Mouse (Mus musculus): Measurements from ENCODE around the gene P2rx1. TPM values are rescaled to one million over a fixed set of nuclear protein-coding genes. Genes with fewer than 3 reads are reported as not detected.

P2rx1 gene
- 1 to 10 TPM in 6 of 26 experiments, under 1 TPM in 17, not detected in 3; 0.29 to 2.1 (median 0.66) TPM for total RNA-seq (2018; cell fraction: chromatin; rRNA removed)
- 1 to 10 TPM in 3 of 26 experiments, under 1 TPM in 23; 0.23 to 1.3 (median 0.75) TPM for total RNA-seq (2018; cell fraction: cytosol; rRNA removed)
- total RNA-seq (2018; cell fraction: nucleus; rRNA removed), result 1 to 10 TPM in 18 of 26 experiments, under 1 TPM in 7, not detected in 1; 0.29 to 1.9 (median 1.2) TPM
- 0.12 to 0.80 TPM (median 0.33 TPM) in 3 replicates for polyA plus RNA-seq (2018)

GRCm38 (mm10) chr11:72998771-72999170 lies at the start of gene P2rx1:
P2rx1 (plus strand) TSS chr11:72999103.
- H3K4me3 ChIP-seq (ENCODE audit: inconsistent target), result no peak within 1 kb of the TSS
- H3K36me3 ChIP-seq (ENCODE audit: inconsistent target), result no peaks in the 10 kb centered on the region
- H3K27ac ChIP-seq, result peak within 1 kb of the TSS; percentile 32
- no peaks in the 10 kb centered on the region for H3K79me2 ChIP-seq (ENCODE audit: inconsistent target)
- 16% methylated on average over 8 of the region's 8 CpGs for WGBS (ENCODE audit: missing documents)

DNA sequence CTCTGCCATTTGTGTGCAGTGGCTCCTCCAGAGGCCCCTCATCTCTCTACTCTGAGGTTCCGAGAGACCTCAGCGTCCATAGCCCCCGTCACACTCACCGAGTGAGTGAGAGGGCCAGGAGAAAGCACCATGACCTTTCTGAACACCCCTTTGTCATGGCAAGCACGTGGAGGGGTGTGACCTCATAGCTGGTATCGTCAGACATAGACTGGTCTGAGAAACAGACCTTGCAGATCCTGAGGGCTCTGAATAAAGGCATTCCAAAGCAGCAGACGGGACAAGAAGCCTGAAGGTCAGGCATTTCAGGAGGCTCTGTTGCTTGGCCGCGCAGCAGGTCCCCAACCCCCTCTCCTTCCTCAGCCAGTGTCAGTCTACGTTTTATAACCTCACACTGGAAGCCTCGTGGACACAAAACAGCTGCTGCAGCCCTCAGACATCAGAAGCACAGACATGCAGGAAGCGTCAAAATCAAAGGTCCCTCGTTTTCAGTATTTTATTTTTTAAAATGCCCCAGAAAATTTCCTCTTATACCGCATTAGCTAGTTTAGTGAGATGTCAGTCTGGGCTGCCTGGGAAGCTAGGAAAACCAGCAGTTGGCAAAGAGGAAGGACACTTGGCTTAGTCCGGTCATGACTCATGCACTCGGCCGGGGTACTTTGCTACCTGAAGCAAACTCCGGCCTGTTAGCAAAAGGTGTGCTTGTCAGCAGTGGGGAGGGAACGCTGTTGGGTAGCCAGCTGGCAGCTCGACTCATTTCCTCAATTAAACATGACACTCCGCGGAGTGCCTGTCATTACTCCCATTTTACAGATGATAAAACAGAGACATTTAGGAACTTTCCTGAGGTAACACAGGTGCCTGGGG lies 47.5 kb upstream of the P2rx1 start:
- Histone ChIP-seq H3K36me3 (ENCODE audit: inconsistent target) (no peaks in the 10 kb centered on the region), H3K79me2 (ENCODE audit: inconsistent target) (no peaks in the 10 kb centered on the region), H3K27ac (no peak overlapping the region), H3K4me3 (ENCODE audit: inconsistent target) (no peak overlapping the region)
- 51% methylated on average over 22 of the region's 22 CpGs for WGBS (ENCODE audit: missing documents)

- WGBS (ENCODE audit: missing documents), result 63% methylated on average over 3 of the region's 3 CpGs
- H3K36me3 ChIP-seq (ENCODE audit: inconsistent target), result no peaks in the 10 kb centered on the region
- no peak overlapping the region for H3K4me3 ChIP-seq (ENCODE audit: inconsistent target)
- H3K27ac ChIP-seq, result no peak overlapping the region
- no peaks in the 10 kb centered on the region for H3K79me2 ChIP-seq (ENCODE audit: inconsistent target)
These were observed 46.7 kb upstream of the P2rx1 start for GRCm38 (mm10) chr11:72952226-72952625.

GRCm38 (mm10) chr11:72952697-72953096 lies 46.2 kb upstream of the P2rx1 start:
- 87% methylated on average over 6 of the region's 6 CpGs for WGBS (ENCODE audit: missing documents)
- no peaks in the 10 kb centered on the region for H3K36me3 ChIP-seq (ENCODE audit: inconsistent target)
- no peak overlapping the region for H3K27ac ChIP-seq
- H3K79me2 ChIP-seq (ENCODE audit: inconsistent target), result no peaks in the 10 kb centered on the region
- no peak overlapping the region for H3K4me3 ChIP-seq (ENCODE audit: inconsistent target)

DNA sequence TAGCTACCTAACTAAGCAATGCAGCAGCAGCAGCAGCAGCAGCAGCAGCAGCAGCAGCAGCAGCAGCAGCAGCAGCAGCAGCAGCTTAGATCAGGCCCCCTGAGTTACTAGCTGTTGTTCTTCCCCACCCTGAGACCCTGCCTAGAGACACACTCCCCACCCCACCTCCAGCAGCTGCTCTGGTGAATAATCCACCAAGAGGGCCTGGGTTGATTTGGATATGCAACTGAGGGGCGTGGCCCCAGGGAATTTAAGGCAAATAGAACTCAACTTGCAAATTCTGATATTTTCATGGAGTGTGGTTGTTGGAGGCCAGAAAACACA lies 45.8 kb upstream of the P2rx1 start:
- 100% methylated on average over 1 of the region's 1 CpGs for WGBS (ENCODE audit: missing documents)
- H3K4me3 ChIP-seq (ENCODE audit: inconsistent target), result no peak overlapping the region
- H3K79me2 ChIP-seq (ENCODE audit: inconsistent target), result no peaks in the 10 kb centered on the region
- H3K27ac ChIP-seq, result peak overlapping the region; percentile 8; the same call in 1 of the 2 replicates
- no peaks in the 10 kb centered on the region for H3K36me3 ChIP-seq (ENCODE audit: inconsistent target)

DNA sequence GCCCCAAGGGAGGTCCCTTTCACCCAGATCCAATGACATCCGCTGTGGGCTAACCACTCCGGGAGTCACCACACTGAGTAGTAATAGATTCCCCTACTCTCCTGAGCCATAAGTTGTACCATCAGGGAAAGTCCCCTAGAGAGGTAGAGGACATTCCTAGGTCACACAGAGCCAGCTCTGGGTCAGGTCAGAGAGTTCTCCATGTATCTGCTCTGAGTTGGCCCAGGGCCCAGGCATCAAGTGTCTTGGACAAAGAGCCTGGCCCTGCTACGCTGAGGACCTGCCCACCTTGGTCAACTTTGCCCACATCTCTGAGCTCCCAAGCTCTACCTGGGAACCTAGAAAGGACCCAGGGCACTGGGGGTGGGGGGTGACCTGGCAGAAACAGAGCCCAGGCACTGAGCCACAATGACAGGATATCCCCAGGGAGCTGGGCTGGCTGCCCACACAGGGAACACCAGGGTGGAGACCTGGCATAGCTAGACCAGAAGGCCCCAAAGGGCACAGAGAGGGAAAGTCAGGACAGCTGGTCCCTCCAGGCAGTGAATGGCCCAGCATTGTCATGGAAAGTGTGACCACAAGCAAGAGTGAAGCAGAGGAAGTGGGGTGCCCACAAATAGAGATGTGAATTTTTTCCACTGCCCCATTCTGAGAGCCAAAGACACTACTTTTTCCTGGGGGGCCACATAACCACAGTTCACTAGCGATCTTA lies 45.3 kb upstream of the P2rx1 start:
- 64% methylated on average over 4 of the region's 4 CpGs for WGBS (ENCODE audit: missing documents)
- H3K4me3 ChIP-seq (ENCODE audit: inconsistent target), result no peak overlapping the region
- no peaks in the 10 kb centered on the region for H3K36me3 ChIP-seq (ENCODE audit: inconsistent target)
- peak overlapping the region; percentile 15; the same call in 1 of the 2 replicates for H3K27ac ChIP-seq
- no peaks in the 10 kb centered on the region for H3K79me2 ChIP-seq (ENCODE audit: inconsistent target)

GRCm38 (mm10) chr11:72954216-72954615 lies 44.7 kb upstream of the P2rx1 start:
- WGBS (ENCODE audit: missing documents), result 86% methylated on average over 4 of the region's 4 CpGs
- Histone ChIP-seq H3K4me3 (ENCODE audit: inconsistent target) (no peak overlapping the region), H3K79me2 (ENCODE audit: inconsistent target) (no peaks in the 10 kb centered on the region), H3K27ac (peak overlapping the region; percentile 15; the same call in 1 of the 2 replicates), H3K36me3 (ENCODE audit: inconsistent target) (no peaks in the 10 kb centered on the region)

DNA sequence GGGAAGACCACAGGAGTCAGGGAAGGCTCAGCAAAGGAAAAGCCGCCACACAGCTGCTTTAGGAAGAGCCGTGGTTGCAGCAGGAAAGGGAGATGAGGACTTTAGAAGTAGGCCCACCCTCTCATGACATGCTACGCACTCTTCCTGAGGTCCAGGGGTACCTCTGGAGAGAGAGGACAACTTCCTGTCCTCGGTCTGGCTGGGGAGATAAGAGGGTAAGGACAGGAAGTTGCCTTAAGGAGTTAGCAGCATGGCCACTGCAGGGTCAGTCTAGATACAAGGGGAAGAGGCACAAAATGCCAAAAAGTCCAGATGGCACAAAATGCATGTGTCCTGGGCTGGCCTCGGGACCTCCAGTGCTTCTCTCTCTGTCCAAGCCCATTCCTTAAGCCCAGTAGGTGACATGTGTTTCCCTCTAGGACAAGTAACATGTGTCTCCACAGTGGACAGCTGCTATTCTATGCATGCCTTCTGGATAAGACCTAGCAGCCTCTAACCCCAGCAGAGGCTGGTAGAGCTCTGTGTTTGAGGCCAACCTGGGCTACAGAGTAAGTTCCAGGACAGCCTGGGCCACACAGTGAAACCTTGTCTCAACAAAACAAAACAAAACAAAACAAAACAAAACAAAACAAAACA lies 43.4 kb upstream of the P2rx1 start:
- Histone ChIP-seq H3K79me2 (ENCODE audit: inconsistent target) (no peaks in the 10 kb centered on the region), H3K36me3 (ENCODE audit: inconsistent target) (no peaks in the 10 kb centered on the region), H3K4me3 (ENCODE audit: inconsistent target) (no peak overlapping the region), H3K27ac (no peak overlapping the region)
- 44% methylated on average over 5 of the region's 5 CpGs for WGBS (ENCODE audit: missing documents)

DNA sequence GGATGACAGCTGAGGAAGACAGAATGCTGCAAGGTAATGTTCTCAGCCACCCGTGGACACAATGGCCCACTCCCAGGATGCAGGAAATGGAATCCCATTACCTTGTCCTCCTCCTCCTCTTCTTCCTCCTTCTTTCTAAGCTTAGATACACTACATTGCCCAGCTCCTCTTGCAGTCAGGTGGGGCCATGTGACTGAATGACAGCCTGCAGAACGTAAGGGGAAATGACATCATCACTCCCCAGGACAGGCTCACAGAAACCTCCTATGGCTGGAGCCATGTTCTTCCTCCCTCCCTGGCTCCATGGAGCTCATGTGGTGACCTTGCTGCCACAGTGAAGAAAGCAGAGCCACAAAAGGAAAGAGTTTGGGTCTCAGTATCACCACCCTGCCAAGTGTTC lies 41.6 kb upstream of the P2rx1 start:
- Histone ChIP-seq H3K79me2 (ENCODE audit: inconsistent target) (no peaks in the 10 kb centered on the region; the same call in 1 of the 2 replicates), H3K36me3 (ENCODE audit: inconsistent target) (no peaks in the 10 kb centered on the region), H3K27ac (peak overlapping the region; percentile 27), H3K4me3 (ENCODE audit: inconsistent target) (no peak overlapping the region)
- WGBS (ENCODE audit: missing documents), result 31% methylated on average over 2 of the region's 2 CpGs

- Histone ChIP-seq H3K79me2 (ENCODE audit: inconsistent target) (peaks cover 6% of the 10 kb centered on the region; the same call in 1 of the 2 replicates), H3K4me3 (ENCODE audit: inconsistent target) (no peak overlapping the region), H3K36me3 (ENCODE audit: inconsistent target) (no peaks in the 10 kb centered on the region), H3K27ac (no peak overlapping the region)
- WGBS (ENCODE audit: missing documents), result 62% methylated on average over 15 of the region's 15 CpGs
These were observed 38.8 kb upstream of the P2rx1 start for GRCm38 (mm10) chr11:72959924-72960679.

GRCm38 (mm10) chr11:72960723-72961071 lies 38.2 kb upstream of the P2rx1 start:
- WGBS (ENCODE audit: missing documents), result 42% methylated on average over 15 of the region's 15 CpGs
- Histone ChIP-seq H3K27ac (no peak overlapping the region), H3K4me3 (ENCODE audit: inconsistent target) (no peak overlapping the region; the same call in 1 of the 2 replicates), H3K79me2 (ENCODE audit: inconsistent target) (peaks cover 6% of the 10 kb centered on the region; the same call in 1 of the 2 replicates), H3K36me3 (ENCODE audit: inconsistent target) (no peaks in the 10 kb centered on the region)

- WGBS (ENCODE audit: missing documents), result 2% methylated on average over 70 of the region's 70 CpGs
- Histone ChIP-seq H3K27ac (peak within 1 kb of the TSS; percentile 61), H3K4me3 (ENCODE audit: inconsistent target) (peak within 1 kb of the TSS; percentile 66), H3K36me3 (ENCODE audit: inconsistent target) (no peaks in the 10 kb centered on the region), H3K79me2 (ENCODE audit: inconsistent target) (peaks cover 6% of the 10 kb centered on the region; the same call in 1 of the 2 replicates)
These were observed 37.6 kb upstream of the P2rx1 start, which contains the start of gene Atp2a3 for GRCm38 (mm10) chr11:72961072-72961980. Atp2a3 (plus strand) TSS chr11:72961169.

GRCm38 (mm10) chr11:72962378-72962777 lies 36.5 kb upstream of the P2rx1 start:
- 69% methylated on average over 2 of the region's 2 CpGs for WGBS (ENCODE audit: missing documents)
- peaks cover 6% of the 10 kb centered on the region; the same call in 1 of the 2 replicates for H3K79me2 ChIP-seq (ENCODE audit: inconsistent target)
- no peaks in the 10 kb centered on the region for H3K36me3 ChIP-seq (ENCODE audit: inconsistent target)
- no peak overlapping the region for H3K27ac ChIP-seq
- H3K4me3 ChIP-seq (ENCODE audit: inconsistent target), result no peak overlapping the region
